Mouse (Mus musculus): ENCODE data around the gene 1500009L16Rik. TPM values are rescaled to one million over a fixed set of nuclear protein-coding genes. Genes with fewer than 3 reads are reported as not detected.

Gene 1500009L16Rik
- polyA plus RNA-seq, 1 experiment from 2014 or later, result 44.4 TPM

- Histone ChIP-seq H3K27me3 (ENCODE audit: control insufficient read depth, insufficient read depth, low read depth, low read length) (no peaks in the 10 kb centered on the region), H3K4me2 (ENCODE audit: low read depth, low read length) (no peak overlapping the region), H3K4me1 (replicated peaks; ENCODE audit: control insufficient read depth, insufficient read depth, low read length) (peaks cover 12% of the 10 kb centered on the region), H3K9me3 (ENCODE audit: control insufficient read depth, low read length) (peaks cover 7% of the 10 kb centered on the region), H3K27ac (ENCODE audit: low read length) (no peak overlapping the region), H3K4me3 (ENCODE audit: low read length) (no peak overlapping the region), H3K36me3 (ENCODE audit: control insufficient read depth, insufficient read depth, low read length) (no peaks in the 10 kb centered on the region), H3K9ac (ENCODE audit: low read length) (no peak overlapping the region)
- WGBS, result 82% methylated on average over 4 of the region's 4 CpGs
- no peak for ATAC-seq (ENCODE audit: low read depth)
Observed at GRCm38 (mm10) chr10:83781854-83782253, 59.2 kb downstream of the 1500009L16Rik start.

- Histone ChIP-seq H3K4me2 (ENCODE audit: low read depth, low read length) (no peak overlapping the region), H3K4me3 (ENCODE audit: low read length) (no peak overlapping the region), H3K27me3 (ENCODE audit: control insufficient read depth, insufficient read depth, low read depth, low read length) (no peaks in the 10 kb centered on the region), H3K9me3 (ENCODE audit: control insufficient read depth, low read length) (peaks cover 7% of the 10 kb centered on the region), H3K4me1 (replicated peaks; ENCODE audit: control insufficient read depth, insufficient read depth, low read length) (peaks cover 12% of the 10 kb centered on the region), H3K27ac (ENCODE audit: low read length) (no peak overlapping the region), H3K36me3 (ENCODE audit: control insufficient read depth, insufficient read depth, low read length) (no peaks in the 10 kb centered on the region), H3K9ac (ENCODE audit: low read length) (no peak overlapping the region)
- no peak for ATAC-seq (ENCODE audit: low read depth)
- WGBS, result 74% methylated on average over 10 of the region's 10 CpGs
Observed at GRCm38 (mm10) chr10:83782371-83783120, 59.9 kb downstream of the 1500009L16Rik start.

- no peak overlapping the region for H3K27ac ChIP-seq (ENCODE audit: low read length)
- ATAC-seq (ENCODE audit: low read depth), result no peak
Observed at GRCm38 (mm10) chr10:83785003-83785402, 62.3 kb downstream of the 1500009L16Rik start.

GRCm38 (mm10) chr10:83785627-83786392, 63.1 kb downstream of the 1500009L16Rik start:
- Histone ChIP-seq H3K27me3 (ENCODE audit: control insufficient read depth, insufficient read depth, low read depth, low read length) (no peaks in the 10 kb centered on the region), H3K36me3 (ENCODE audit: control insufficient read depth, insufficient read depth, low read length) (no peaks in the 10 kb centered on the region), H3K4me1 (replicated peaks; ENCODE audit: control insufficient read depth, insufficient read depth, low read length) (peaks cover 12% of the 10 kb centered on the region), H3K4me3 (ENCODE audit: low read length) (no peak overlapping the region), H3K9ac (ENCODE audit: low read length) (no peak overlapping the region), H3K4me2 (ENCODE audit: low read depth, low read length) (no peak overlapping the region), H3K9me3 (ENCODE audit: control insufficient read depth, low read length) (no peaks in the 10 kb centered on the region), H3K27ac (ENCODE audit: low read length) (no peak overlapping the region; the same call in 1 of the 2 replicates)
- 39% methylated on average over 3 of the region's 3 CpGs for WGBS
- ATAC-seq (ENCODE audit: low read depth), result no peak

More at GRCm38 (mm10) chr10:83785003-83785402, 62.3 kb downstream of the 1500009L16Rik start:
- H3K9ac ChIP-seq (ENCODE audit: low read length), result no peak overlapping the region
- H3K4me3 ChIP-seq (ENCODE audit: low read length), result no peak overlapping the region
- no peak overlapping the region for H3K4me2 ChIP-seq (ENCODE audit: low read depth, low read length)
- peaks cover 12% of the 10 kb centered on the region for H3K4me1 ChIP-seq (replicated peaks; ENCODE audit: control insufficient read depth, insufficient read depth, low read length)
- WGBS, result 32% methylated on average over 5 of the region's 5 CpGs
- H3K36me3 ChIP-seq (ENCODE audit: control insufficient read depth, insufficient read depth, low read length), result no peaks in the 10 kb centered on the region
- H3K9me3 ChIP-seq (ENCODE audit: control insufficient read depth, low read length), result no peaks in the 10 kb centered on the region
- no peaks in the 10 kb centered on the region for H3K27me3 ChIP-seq (ENCODE audit: control insufficient read depth, insufficient read depth, low read depth, low read length)

- ATAC-seq (ENCODE audit: low read depth), result peak; percentile 88
- Histone ChIP-seq H3K27ac (ENCODE audit: low read length) (peak overlapping the region; percentile 18), H3K4me2 (ENCODE audit: low read depth, low read length) (no peak overlapping the region), H3K9ac (ENCODE audit: low read length) (no peak overlapping the region), H3K9me3 (ENCODE audit: control insufficient read depth, low read length) (no peaks in the 10 kb centered on the region), H3K4me1 (replicated peaks; ENCODE audit: control insufficient read depth, insufficient read depth, low read length) (no peaks in the 10 kb centered on the region), H3K36me3 (ENCODE audit: control insufficient read depth, insufficient read depth, low read length) (no peaks in the 10 kb centered on the region), H3K27me3 (ENCODE audit: control insufficient read depth, insufficient read depth, low read depth, low read length) (no peaks in the 10 kb centered on the region), H3K4me3 (ENCODE audit: low read length) (no peak overlapping the region)
Observed at GRCm38 (mm10) chr10:83795088-83795487, 72.4 kb downstream of the 1500009L16Rik start.

- no peak overlapping the region for H3K4me3 ChIP-seq (ENCODE audit: low read length)
- no peaks in the 10 kb centered on the region for H3K4me1 ChIP-seq (replicated peaks; ENCODE audit: control insufficient read depth, insufficient read depth, low read length)
- no peaks in the 10 kb centered on the region for H3K27me3 ChIP-seq (ENCODE audit: control insufficient read depth, insufficient read depth, low read depth, low read length)
- no peak overlapping the region for H3K27ac ChIP-seq (ENCODE audit: low read length)
- WGBS, result 60% methylated on average over 4 of the region's 4 CpGs
- no peak overlapping the region for H3K9ac ChIP-seq (ENCODE audit: low read length)
- no peak overlapping the region for H3K4me2 ChIP-seq (ENCODE audit: low read depth, low read length)
- no peaks in the 10 kb centered on the region for H3K9me3 ChIP-seq (ENCODE audit: control insufficient read depth, low read length)
- ATAC-seq (ENCODE audit: low read depth), result peak; percentile 68; the same call in 1 of the 2 replicates
- H3K36me3 ChIP-seq (ENCODE audit: control insufficient read depth, insufficient read depth, low read length), result no peaks in the 10 kb centered on the region
Observed at GRCm38 (mm10) chr10:83795500-83795899, 72.8 kb downstream of the 1500009L16Rik start.

- Histone ChIP-seq H3K27me3 (ENCODE audit: control insufficient read depth, insufficient read depth, low read depth, low read length) (no peaks in the 10 kb centered on the region), H3K4me2 (ENCODE audit: low read depth, low read length) (no peak overlapping the region), H3K4me3 (ENCODE audit: low read length) (no peak overlapping the region), H3K36me3 (ENCODE audit: control insufficient read depth, insufficient read depth, low read length) (no peaks in the 10 kb centered on the region), H3K27ac (ENCODE audit: low read length) (peak overlapping the region; percentile 91), H3K9ac (ENCODE audit: low read length) (no peak overlapping the region), H3K9me3 (ENCODE audit: control insufficient read depth, low read length) (no peaks in the 10 kb centered on the region), H3K4me1 (replicated peaks; ENCODE audit: control insufficient read depth, insufficient read depth, low read length) (peaks cover 24% of the 10 kb centered on the region)
- WGBS, result 44% methylated on average over 6 of the region's 6 CpGs
- peak; percentile 35; the same call in 1 of the 2 replicates for ATAC-seq (ENCODE audit: low read depth)
Observed at GRCm38 (mm10) chr10:83804021-83804420, 81.4 kb downstream of the 1500009L16Rik start.

- Histone ChIP-seq H3K4me2 (ENCODE audit: low read depth, low read length) (peak overlapping the region; percentile 42), H3K4me1 (replicated peaks; ENCODE audit: control insufficient read depth, insufficient read depth, low read length) (peaks cover 24% of the 10 kb centered on the region), H3K27me3 (ENCODE audit: control insufficient read depth, insufficient read depth, low read depth, low read length) (no peaks in the 10 kb centered on the region), H3K9me3 (ENCODE audit: control insufficient read depth, low read length) (no peaks in the 10 kb centered on the region), H3K36me3 (ENCODE audit: control insufficient read depth, insufficient read depth, low read length) (no peaks in the 10 kb centered on the region), H3K4me3 (ENCODE audit: low read length) (0 out of 2 replicates have a peak overlapping the region, but pooled peaks have one; percentile 18), H3K9ac (ENCODE audit: low read length) (no peak overlapping the region), H3K27ac (ENCODE audit: low read length) (peak overlapping the region; percentile 91)
- 7% methylated on average over 11 of the region's 11 CpGs for whole genome bisulfite sequencing
- ATAC-seq (ENCODE audit: low read depth), result peak; percentile 81
Observed at GRCm38 (mm10) chr10:83805201-83805718, 82.6 kb downstream of the 1500009L16Rik start.

GRCm38 (mm10) chr10:83807251-83807650, 84.6 kb downstream of the 1500009L16Rik start:
- 65% methylated on average over 8 of the region's 8 CpGs for WGBS
- no peak overlapping the region for H3K9ac ChIP-seq (ENCODE audit: low read length)
- ATAC-seq (ENCODE audit: low read depth), result no peak
- H3K27me3 ChIP-seq (ENCODE audit: control insufficient read depth, insufficient read depth, low read depth, low read length), result no peaks in the 10 kb centered on the region
- no peak overlapping the region for H3K27ac ChIP-seq (ENCODE audit: low read length)
- H3K4me1 ChIP-seq (replicated peaks; ENCODE audit: control insufficient read depth, insufficient read depth, low read length), result peaks cover 24% of the 10 kb centered on the region
- H3K9me3 ChIP-seq (ENCODE audit: control insufficient read depth, low read length), result no peaks in the 10 kb centered on the region
- no peaks in the 10 kb centered on the region for H3K36me3 ChIP-seq (ENCODE audit: control insufficient read depth, insufficient read depth, low read length)
- H3K4me3 ChIP-seq (ENCODE audit: low read length), result no peak overlapping the region
- H3K4me2 ChIP-seq (ENCODE audit: low read depth, low read length), result no peak overlapping the region

All from lung, embryonic 16.5 days (tissue).